Mouse (Mus musculus) CH12.LX (cell line): ENCODE results near the gene Pik3ip1.

Source experiments
- CHD1 ChIP-seq: IDR thresholded peaks from 2 replicates; pipeline ENCODE4 v1.6.1; 2012; ENCODE audit warnings: low read depth, low read length, improper control_type of control experiment, inconsistent platforms
- CTCF ChIP-seq, 2 experiments: IDR thresholded peaks in 1 of 2; conservative IDR thresholded peaks in 1 of 2; 2 replicates each; pipeline ENCODE4 v1.5.1; 2011 to 2012; ENCODE audit warnings: low read depth in 2 of 2, low read length in 2 of 2, improper control_type of control experiment in 1 of 2, inconsistent platforms in 1 of 2, mild to moderate bottlenecking in 1 of 2, moderate library complexity in 1 of 2
- E2F4 ChIP-seq: IDR thresholded peaks from 2 replicates; pipeline ENCODE4 v1.6.1; 2011; ENCODE audit warnings: low read depth, low read length, improper control_type of control experiment; ENCODE audit not compliant: insufficient replicate concordance
- MAZ ChIP-seq: IDR thresholded peaks from 2 replicates; pipeline ENCODE4 v1.6.1; 2012; ENCODE audit warnings: low read depth, mild to moderate bottlenecking, inconsistent platforms, low read length, improper control_type of control experiment, moderate library complexity
- NELFE ChIP-seq: IDR thresholded peaks from 2 replicates; pipeline ENCODE4 v1.6.1; 2011; ENCODE audit warnings: low read depth, low read length, improper control_type of control experiment
- NRF1 ChIP-seq: IDR thresholded peaks from 2 replicates; pipeline ENCODE4 v1.6.1; 2014; ENCODE audit warnings: low read depth, mild to moderate bottlenecking, inconsistent platforms, low read length, improper control_type of control experiment, moderate library complexity
- PAX5 ChIP-seq: IDR thresholded peaks from 2 replicates; pipeline ENCODE4 v1.6.1; 2012; ENCODE audit warnings: low read length, inconsistent platforms, mixed read lengths
- POLR2A ChIP-seq: IDR thresholded peaks from 2 replicates; pipeline ENCODE4 v1.6.1; 2011; ENCODE audit warnings: low read depth, mild to moderate bottlenecking, improper control_type of control experiment, low read length
- USF1 ChIP-seq: IDR thresholded peaks from 2 replicates; pipeline ENCODE4 v1.6.1; 2014; ENCODE audit warnings: low read depth, mild to moderate bottlenecking, inconsistent platforms, low read length, improper control_type of control experiment
- ZC3H11A ChIP-seq: IDR thresholded peaks from 2 replicates; pipeline ENCODE4 v1.6.1; 2012; ENCODE audit warnings: low read depth, mild to moderate bottlenecking, inconsistent platforms, low read length, improper control_type of control experiment

- TF ChIP-seq E2F4 (no peak), CTCF (conservative IDR thresholded peaks at IDR 0.05 in 1 of 2, IDR thresholded peaks at IDR 0.05 in 1 of 2; ENCODE audit: low read depth in 2 of 2, low read length in 2 of 2) (no peak), USF1 (no peak), POLR2A (no peak), MAZ (no peak), CHD1 (no peak), NELFE (no peak), PAX5 (no peak), NRF1 (no peak), ZC3H11A (no peak)
These were observed 41.5 kb upstream of the Pik3ip1 start, which contains the start of gene Patz1 for GRCm38 (mm10) chr11:3288521-3289301.
